Mouse (Mus musculus) gastrocnemius, adult 18-20 months (tissue): ENCODE data around the gene Cmklr1. TPM values are rescaled to one million over a fixed set of nuclear protein-coding genes. Genes with fewer than 3 reads are reported as not detected.
"Not testable (repeated sequence)": the region's sequence is repeated elsewhere in the genome, so short reads cannot be mapped to it uniquely, and the experiment has no call there.

Source experiments
- DNase-seq: peaks from one replicate; pipeline ENCODE4 v3.0.0; 2021; ENCODE audit warnings: low spot score
- total RNA-seq, 2 experiments: library from RNA; stranded (reverse); gene quantifications; 2 replicates each; pipeline ENCODE4 v1.2.3; 2021

The Cmklr1 gene
- total RNA-seq, 2 experiments from 2014 or later, result 12.4 to 14.9 TPM

DNA sequence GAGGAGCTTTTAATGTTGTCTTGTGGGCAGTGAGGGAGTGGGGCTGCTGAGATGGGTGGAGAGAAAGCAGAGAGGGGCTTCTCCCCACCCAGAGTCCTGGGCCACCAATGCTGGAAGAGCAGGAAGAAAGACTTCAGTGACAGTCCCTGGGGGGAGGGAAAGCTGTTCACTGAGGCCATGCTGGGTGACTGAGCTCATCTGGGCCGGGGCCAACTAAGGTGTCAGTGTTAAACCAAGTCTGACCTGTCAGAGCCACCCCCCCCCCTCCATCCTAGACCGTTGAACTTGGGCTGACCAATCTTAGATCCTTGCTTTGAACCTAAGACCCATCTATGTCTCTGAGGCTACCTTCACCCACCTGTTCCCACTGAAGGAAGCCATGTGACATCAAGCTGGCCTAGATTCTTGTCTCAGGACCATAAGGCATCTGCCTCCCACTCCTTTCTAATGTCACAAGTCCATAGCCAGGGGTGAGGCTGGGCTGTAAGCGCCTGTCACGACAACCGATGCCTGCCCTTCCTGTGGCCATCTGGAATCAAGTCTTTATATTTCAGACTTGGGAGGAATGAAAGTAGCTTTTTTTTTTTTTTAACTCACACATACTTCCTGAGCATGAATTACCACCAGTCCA, 60.1 kb downstream of the Cmklr1 start:
- DNase-seq, result no peak

DNA sequence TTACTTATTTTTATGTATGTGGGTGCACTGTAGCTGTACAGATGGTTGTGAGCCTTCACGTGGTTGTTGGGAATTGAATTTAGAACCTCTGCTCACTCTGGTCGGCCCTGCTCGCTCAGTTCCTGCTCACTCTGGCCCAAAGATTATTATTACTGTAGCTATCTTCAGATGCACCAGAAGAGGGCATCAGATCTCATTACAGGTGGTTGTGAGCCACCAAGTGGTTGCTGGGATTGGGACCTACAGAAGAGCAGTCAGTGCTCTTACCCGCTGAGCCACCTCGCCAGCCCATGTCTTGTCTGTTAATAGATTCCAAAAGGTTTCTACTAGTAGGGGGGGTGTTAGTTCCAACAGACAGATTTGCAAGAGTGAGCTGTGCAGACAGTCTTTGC, 63.8 kb downstream of the Cmklr1 start:
- not testable (repeated sequence) for DNase-seq

DNA sequence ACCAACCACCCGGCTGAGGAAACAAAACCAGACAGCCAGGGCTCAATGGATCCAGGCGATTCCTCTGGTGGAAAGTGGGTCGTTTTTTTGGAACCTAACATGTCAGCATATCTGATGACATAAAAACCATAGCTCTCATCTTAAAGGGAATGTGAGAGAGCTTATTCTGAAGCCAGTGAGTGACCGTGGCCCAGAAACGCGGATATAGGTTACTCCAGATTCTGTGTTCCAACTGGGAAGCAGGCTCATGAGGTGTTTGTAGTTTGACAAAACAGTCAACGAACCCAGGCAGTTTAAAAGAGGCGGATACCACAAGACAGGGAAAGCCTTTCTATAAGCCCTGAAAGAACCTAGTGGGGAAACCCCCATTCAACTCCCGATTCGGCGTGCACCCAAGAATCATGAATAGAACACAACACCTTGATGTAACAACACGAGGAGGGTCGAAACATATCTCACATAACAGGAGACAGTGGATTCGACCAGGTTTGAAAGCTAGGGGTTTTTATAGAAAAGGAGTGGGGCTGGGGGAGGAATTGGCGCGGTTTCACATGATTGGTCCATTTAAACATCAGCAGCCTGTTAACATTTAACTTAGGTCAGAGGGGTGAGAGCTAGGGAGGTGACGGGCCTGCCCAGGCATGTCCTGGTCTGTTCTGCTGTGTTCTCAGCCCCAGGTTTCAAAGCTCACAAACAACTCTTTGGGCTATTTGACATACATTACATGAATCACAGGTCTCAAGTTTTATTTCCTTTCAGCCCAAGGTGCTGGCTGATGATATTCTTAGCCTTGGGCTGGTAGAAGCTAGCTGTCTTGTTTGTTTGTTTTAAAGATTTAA, 64.4 kb downstream of the Cmklr1 start:
- DNase-seq, result not testable (repeated sequence)

DNA sequence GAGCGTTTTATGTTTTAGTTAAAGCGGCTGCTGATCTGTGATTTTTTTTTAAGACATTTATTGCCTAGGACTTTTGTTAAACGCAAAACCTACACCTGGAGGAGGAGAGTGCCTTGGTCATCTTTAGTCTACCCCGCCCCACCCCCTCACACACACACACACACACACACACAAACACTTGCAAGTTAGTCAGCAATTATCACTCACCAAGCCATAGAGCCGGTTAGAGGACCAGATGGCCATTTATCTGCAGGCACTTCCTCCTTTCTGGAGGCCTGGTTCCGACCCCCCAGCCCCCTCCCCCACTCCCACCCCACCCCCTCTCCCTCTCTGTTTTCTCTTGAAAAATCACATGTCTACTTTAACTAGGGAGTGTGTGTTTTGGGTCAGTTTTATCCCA, 65.8 kb downstream of the Cmklr1 start:
- no peak for DNase-seq

DNA sequence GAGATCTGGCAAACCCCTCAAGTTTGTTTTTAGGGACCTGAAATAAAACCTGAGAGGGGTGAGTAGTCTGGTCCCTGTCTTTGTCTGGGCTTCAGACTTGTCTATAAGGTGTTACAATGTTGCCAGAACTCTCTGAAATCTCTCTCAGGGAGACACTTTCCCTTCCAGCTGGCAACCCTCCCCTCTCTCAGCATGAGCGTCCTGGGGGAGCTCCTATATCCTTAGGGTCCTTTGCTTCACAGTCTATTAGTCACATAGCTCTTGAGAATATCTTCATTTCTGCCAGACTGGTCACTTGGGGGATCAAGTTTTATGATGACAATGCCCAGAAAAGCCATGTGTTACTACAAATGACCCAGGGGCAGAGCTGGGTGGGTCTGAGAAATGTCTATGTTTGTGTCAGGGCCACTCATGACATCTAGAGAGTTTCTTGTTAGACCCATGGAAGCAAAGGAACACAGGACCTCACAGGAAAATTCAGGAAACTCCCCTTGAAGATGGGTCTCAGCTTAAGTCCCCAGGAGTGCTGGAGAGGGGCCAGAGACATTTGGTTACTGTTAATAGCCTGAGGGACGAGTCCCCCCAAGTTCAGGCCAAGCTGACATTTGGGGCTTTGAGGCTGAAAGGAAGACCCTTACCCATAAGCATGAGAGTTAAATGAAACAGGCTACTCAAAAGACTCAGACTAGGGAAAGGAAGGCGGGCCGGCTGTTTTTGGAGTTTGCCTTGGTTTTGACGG, 66.6 kb downstream of the Cmklr1 start:
- no peak for DNase-seq

DNA sequence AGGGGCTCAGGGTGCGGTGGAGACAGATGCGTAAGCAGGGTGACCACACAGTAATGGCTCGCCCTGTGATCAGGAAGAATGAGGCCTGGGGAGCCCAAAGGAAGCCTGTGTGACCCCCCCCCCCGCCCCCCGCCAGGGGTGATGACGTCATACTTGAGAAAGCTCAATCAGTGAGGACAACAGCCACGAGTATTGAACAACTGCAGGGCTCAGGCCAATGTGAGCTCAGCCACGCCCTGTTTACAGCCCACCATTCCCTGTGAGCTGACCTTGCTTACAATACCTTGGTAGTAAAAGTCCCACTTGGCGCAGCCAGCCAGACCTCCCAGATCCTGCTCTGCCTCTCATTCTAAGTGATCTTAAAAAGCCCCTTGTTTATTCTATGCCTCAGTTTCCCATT, 69.4 kb downstream of the Cmklr1 start:
- DNase-seq, result no peak

DNA sequence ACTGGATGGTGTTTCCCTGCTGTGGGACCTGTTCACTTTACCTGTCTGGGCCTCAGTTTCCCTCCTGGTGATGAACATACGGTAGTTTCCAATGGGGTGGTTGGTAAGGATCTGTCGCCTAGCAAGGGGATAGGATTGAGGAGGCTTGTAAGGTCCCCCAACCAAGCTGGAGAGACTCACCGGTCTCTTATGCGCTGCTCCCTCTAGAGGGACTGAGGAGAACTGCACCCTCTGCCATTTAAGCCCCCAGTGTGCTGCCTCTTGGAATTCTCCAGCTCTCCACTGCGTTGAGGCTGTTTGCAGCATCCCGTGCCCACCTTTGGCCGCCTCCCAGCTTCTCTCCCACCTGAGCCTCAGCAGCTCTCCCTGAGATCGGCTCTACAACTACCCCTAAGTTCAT, 70.0 kb downstream of the Cmklr1 start:
- no peak for DNase-seq

DNA sequence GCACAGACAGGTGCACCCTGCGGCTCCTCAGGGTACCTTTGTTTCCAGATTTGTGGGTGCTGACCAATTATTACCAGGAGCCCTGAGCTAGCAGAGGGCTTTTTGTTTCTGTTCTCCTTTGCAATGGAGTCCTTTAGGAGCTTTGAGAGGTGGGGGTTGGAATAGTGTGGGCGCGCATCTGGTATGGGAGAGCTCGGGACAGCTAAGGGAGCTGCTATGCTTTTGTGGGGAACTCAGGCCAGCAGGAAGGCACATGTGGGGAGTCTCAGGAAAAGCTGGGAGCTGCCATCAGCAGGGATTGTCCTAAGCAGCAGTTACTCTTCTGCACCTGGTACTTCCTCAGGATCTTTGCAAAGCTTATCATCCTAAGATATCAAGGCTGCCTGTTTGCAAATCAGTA, 71.1 kb downstream of the Cmklr1 start:
- no peak for DNase-seq

DNA sequence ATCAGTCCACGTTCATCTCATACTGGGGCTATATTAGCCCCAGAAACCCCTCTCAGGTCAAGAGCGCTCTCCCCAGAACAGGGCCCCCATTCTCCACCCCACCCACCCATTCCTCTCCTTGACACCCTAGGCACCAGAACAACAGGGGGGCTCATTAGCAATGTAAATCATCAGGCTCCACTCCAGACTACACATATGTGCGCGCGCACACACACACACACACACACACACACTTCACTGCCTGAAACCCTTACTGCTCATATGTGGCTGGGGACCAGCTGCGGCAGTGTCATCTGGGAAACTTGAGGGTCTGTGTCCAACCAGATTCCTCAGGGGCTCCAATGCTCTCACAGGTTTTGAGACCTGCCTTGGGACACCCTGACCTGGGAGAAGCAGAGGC, 71.8 kb downstream of the Cmklr1 start:
- no peak for DNase-seq

DNA sequence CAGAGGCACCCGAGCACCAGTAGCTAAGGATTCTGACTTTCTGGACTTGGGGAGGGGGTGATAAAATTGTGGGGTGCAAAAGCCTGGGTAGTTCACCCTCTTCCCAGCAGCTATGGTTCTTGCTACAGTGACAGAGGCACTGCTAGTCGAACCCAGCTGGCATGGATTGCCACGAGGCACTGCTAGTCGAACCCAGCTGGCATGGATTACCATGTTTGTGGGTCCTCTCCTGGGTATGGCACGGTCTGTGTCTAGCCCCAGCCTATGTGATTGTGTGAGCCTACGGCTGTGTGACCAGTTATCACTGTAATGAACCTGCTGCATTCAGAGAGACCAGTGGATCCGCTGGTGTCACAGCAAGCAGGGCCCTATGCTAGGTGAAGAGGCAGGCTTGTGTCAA, 72.7 kb downstream of the Cmklr1 start:
- no peak for DNase-seq

DNA sequence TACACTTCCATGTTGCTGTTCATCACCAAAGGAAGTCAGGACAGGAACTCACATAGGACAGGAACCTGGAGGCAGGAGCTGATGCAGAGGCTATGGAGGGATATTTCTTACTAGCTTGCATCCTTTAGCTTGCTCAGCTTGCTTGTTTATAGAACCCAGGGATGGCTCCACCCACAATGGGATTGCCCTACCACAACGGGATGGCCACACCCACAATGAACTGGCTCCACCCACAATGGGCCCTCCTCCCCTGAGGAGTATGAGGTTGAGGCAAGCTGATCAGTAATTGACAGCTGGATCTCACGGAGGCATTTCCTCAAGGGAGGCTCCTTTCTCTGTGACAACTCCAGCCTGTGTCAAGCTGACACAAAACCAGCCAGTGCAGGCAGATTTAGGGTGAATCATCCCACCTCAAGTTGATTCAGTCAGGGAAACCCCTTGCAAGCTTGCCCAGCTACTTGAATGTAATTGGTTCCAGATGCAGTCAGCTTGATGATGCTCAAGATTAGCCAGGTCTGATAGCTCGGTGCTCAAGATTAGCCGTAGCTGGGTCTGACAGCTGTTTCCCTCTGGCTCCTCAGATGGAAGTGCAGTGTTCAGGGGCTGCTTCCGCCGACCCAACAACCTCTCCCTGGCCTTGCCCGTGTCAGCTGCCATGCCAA, 80.0 kb downstream of the Cmklr1 start:
- DNase-seq, result no peak

DNA sequence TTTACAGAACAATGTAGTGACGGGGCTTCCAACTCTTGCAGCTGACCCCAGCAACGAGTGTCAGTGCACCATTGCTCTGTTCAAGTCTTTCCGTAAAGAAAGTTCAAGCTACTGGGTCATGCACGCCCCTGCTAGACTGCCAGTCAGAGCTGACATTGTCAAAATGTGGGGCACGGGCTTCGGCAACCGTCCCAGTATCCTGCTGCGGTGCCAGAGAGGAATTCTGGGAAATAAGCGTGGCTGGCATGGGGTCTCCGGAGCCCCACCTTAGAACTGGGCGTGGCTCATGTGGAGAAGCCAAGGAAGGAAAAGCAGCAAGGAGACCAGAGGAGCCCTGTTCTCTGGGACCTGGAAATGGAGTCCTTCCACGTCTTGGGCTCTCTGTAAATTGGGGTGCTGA, 84.4 kb downstream of the Cmklr1 start:
- DNase-seq, result no peak

DNA sequence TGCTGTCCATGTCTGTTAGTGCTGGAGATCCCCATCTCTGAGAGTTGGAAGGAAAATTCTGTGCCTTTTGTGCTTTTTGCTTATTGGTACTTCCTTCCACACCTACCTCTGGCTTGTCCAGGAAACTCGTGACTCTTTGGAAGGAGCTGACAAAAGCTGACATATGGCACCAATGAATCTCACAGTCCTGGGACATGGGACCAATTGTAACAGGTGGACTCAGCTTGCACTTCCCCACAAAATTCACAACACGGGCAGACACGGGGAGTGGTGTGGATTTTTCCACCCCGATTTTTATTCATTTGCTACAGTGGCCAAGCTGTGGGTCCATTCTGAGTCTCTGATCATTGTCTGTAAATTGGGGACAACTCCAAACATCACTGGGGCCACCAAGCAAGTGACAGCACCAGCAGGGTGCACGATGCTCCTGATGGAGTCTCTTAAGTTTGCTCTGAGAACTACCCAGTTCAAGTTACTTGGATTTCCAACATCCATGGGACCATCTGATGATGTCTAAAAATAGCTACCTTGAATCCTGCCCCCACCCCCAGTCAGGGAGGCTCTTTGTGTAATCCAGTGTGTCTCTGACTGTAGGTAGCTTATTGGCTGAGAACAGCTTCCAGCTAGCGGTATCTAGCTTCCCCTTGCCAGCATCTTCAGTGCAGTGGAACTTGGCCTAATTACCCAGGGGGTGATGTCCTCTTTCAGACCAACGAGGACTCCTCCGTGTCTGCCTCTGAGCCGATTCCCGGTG, 84.9 kb downstream of the Cmklr1 start:
- DNase-seq, result no peak

DNA sequence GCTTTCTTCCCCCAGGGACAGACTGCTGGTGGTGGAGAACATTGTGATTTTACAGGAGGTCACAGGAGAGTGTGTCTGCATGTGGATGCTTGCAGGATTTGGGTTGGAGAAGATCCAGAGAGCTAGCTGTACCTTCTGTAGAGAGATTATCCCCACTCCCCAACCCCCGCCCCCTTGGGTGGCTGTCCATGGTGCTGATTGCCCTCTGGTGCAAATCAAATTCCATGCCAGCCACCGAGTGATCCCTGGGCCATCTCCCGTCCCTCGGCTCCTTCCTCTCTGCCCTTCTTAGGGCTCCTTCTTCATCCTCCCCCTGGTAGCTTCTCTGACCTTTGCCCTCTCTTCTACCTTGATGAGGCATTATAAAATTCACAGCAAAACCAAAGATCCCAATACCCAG, 85.8 kb downstream of the Cmklr1 start:
- DNase-seq, result no peak

Other genes with a start within 250 kb of the Cmklr1 start
- under 1 TPM; 0.16 to 0.26 TPM for gene Wscd2, start 160.1 kb downstream of the Cmklr1 start, total RNA-seq
- not detected for gene 1700069L16Rik, start 74.3 kb upstream of the Cmklr1 start, total RNA-seq
- 1 to 10 TPM; 8.8 to 8.9 TPM for gene Ficd, start 85.4 kb upstream of the Cmklr1 start, total RNA-seq
- 1 to 10 TPM; 6.8 to 8.3 TPM for gene Sart3, start 122.1 kb upstream of the Cmklr1 start, total RNA-seq
- gene Iscu, start 122.3 kb upstream of the Cmklr1 start, total RNA-seq, result 100 to 1,000 TPM; 159 to 182 TPM
- 1 to 10 TPM in 1 of 2 experiments, under 1 TPM in 1; 0.93 to 1.1 TPM for gene Tmem119, start 150.1 kb upstream of the Cmklr1 start, total RNA-seq
- gene Selplg, start 182.2 kb upstream of the Cmklr1 start, total RNA-seq, result under 1 TPM; 0.85 to 0.87 TPM